Mouse (Mus musculus): ENCODE measurements at regions not wholly inside any gene's neighbourhood (a gene's known extent, or its start where the extent isn't known, plus 50 kb on each side); places are given as distances from the start of the nearest gene placed in this dataset.

DNA sequence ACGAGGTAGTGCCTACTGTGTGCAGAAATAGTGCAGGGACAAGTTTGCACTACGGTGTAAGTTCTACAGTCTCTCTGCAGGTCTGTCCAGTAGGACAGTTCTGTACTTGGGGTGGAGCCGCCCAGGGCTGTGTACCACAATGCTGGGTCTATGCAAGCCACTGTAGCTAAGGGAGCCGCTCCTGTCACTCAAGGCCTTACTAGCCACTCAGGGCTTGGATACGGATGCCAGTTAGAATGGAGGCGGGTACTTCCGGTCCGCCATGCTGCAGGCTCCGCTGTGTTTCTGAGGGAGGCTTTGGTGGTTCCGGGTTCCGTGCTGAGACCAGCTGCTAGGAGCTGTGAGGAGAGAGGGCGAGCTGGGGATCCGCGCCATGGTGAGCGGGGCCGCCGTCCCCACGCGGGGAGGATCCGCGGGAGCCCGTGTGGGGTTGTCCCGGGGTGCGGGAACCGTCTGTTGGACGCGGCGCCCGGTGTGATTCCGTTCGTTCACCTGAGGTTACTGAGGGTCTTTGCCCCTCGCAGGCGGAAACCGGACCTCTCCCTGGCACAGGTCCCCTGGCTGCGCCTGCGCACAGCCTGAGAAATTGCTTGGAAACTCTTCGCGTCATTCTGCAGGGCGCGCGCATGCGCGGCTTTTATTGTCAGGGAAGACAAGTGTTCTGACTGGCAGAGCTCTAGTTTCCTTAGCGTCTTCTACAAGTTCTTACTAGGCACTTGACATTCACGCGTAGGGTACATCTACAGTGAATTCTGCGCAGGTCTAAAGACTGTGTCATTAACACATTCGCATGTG lies 51.0 kb upstream of the Zfp873 start:
- peak; percentile 59 to 61 for DNase-seq

Measured in layer of hippocampus, postnatal 36 days (tissue).